Mouse (Mus musculus) MEL (cell line): ENCODE measurements at regions not wholly inside any gene's neighbourhood (a gene's known extent, or its start where the extent isn't known, plus 50 kb on each side); places are given as distances from the start of the nearest gene placed in this dataset.

Experiments
- CHD2 ChIP-seq: IDR thresholded peaks from 2 replicates; pipeline ENCODE4 v1.6.1; 2011; ENCODE audit warnings: low read length, improper control_type of control experiment
- NRF1 ChIP-seq: IDR thresholded peaks from 2 replicates; pipeline ENCODE4 v1.6.1; 2014; ENCODE audit warnings: low read depth, mild to moderate bottlenecking, inconsistent platforms, low read length, improper control_type of control experiment, moderate library complexity; ENCODE audit not compliant: poor library complexity, insufficient read depth, severe bottlenecking
- UBTF ChIP-seq: IDR thresholded peaks from 2 replicates; pipeline ENCODE4 v1.6.1; 2012; ENCODE audit warnings: low read depth, mild to moderate bottlenecking, inconsistent platforms, low read length, improper control_type of control experiment, moderate library complexity, borderline replicate concordance; ENCODE audit not compliant: insufficient read depth

- TF ChIP-seq CHD2 (no peak), NRF1 (no peak), UBTF (no peak)
Measured at GRCm38 (mm10) chr6:14585827-14586226, 169.2 kb downstream of the Ppp1r3a start.
